26 mouse cellular contexts compared by ENCODE assay signal in genomic region chr2:154743915-154744314, GRCm38 (mm10). TPM values are rescaled to one million over a fixed set of nuclear protein-coding genes. Genes with fewer than 3 reads are reported as not detected.
"Had no signal": no experiment of that assay in that cellular context is flagged by ENCODE, and none has a peak within 500 bp of the region (broad histone marks: within the 10 kb centered on the region; RNA-seq: fewer than 3 reads in every experiment).

No protein-coding gene starts in this region.

- H3K27me3 ChIP-seq: lung, embryonic 15.5 days; midbrain, embryonic 13.5 days; midbrain, embryonic 15.5 days; neural tube, embryonic 12.5 days; stomach, embryonic 15.5 days had no signal

- H3K36me3 ChIP-seq: lung, embryonic 15.5 days; midbrain, embryonic 13.5 days; midbrain, embryonic 15.5 days; neural tube, embryonic 12.5 days; stomach, embryonic 15.5 days had no signal

- H3K9ac ChIP-seq: liver, postnatal 0 days; lung, embryonic 15.5 days; midbrain, embryonic 13.5 days; midbrain, embryonic 15.5 days; neural tube, embryonic 12.5 days; stomach, embryonic 15.5 days had no signal

- H3K9me3 ChIP-seq: lung, embryonic 15.5 days; midbrain, embryonic 13.5 days; midbrain, embryonic 15.5 days; neural tube, embryonic 12.5 days; stomach, embryonic 15.5 days had no signal

- H3K27ac ChIP-seq: lung, embryonic 15.5 days; macrophage; midbrain, embryonic 13.5 days; midbrain, embryonic 15.5 days; neural tube, embryonic 12.5 days; stomach, embryonic 15.5 days; stomach, postnatal 0 days had no signal

- DNase-seq: liver, postnatal 0 days; lung, adult 2 months; lung, postnatal 14 days; lung, postnatal 36 days; right cerebral cortex, postnatal 14 days; thymus, adult 2 months; thymus, postnatal 25 days; thymus, postnatal 4 days had no signal

- H3K4me3 ChIP-seq: lung, embryonic 15.5 days; megakaryocyte, embryonic 14.5 days; midbrain, embryonic 13.5 days; midbrain, embryonic 15.5 days; neural tube, embryonic 12.5 days; stomach, embryonic 15.5 days had no signal

- ATAC-seq: liver, postnatal 0 days; lung, postnatal 0 days; midbrain, embryonic 13.5 days; midbrain, embryonic 15.5 days had no signal

- H3K4me2 ChIP-seq: lung, embryonic 15.5 days; midbrain, embryonic 11.5 days; midbrain, embryonic 13.5 days; midbrain, embryonic 15.5 days; neural tube, embryonic 12.5 days; stomach, embryonic 15.5 days had no signal

RNA-seq across cellular contexts. Expression of gene Gm14214, which starts 25.9 kb away (rescaled TPM):
- total RNA-seq: megakaryocyte progenitor cell, adult 5-6 weeks; midbrain, postnatal 0 days; monocyte, adult 5-6 weeks; neutrophil, adult 5-6 weeks had no signal
- polyA plus RNA-seq: liver, postnatal 0 days; lung, adult 2 months; lung, embryonic 15.5 days; lung, postnatal 0 days; macrophage; midbrain, embryonic 11.5 days; midbrain, embryonic 13.5 days; midbrain, embryonic 15.5 days; midbrain, postnatal 0 days; neural tube, embryonic 12.5 days; neural tube, embryonic 14.5 days; spleen, adult 2 months; stomach, embryonic 15.5 days; stomach, postnatal 0 days; testis, adult 2 months; thymus, adult 2 months; urinary bladder, adult 2 months had no signal

RNA-seq across cellular contexts. Expression of gene a, which starts 47.3 kb away (rescaled TPM):
- total RNA-seq: megakaryocyte progenitor cell, adult 5-6 weeks; midbrain, postnatal 0 days; monocyte, adult 5-6 weeks; neutrophil, adult 5-6 weeks had no signal
- polyA plus RNA-seq: liver, postnatal 0 days; lung, adult 2 months; lung, embryonic 15.5 days; lung, postnatal 0 days; macrophage; neural tube, embryonic 12.5 days; neural tube, embryonic 14.5 days; spleen, adult 2 months; urinary bladder, adult 2 months had no signal
